8 mouse cellular contexts compared by ENCODE assay signal in genomic region chr4:141723673-141724068, GRCm38 (mm10). TPM values are rescaled to one million over a fixed set of nuclear protein-coding genes. Genes with fewer than 3 reads are reported as not detected.
DNase-seq lines count a peak whose midpoint lies in the region; ATAC-seq and TF ChIP-seq lines count a peak whose summit lies in the region.

No protein-coding gene starts in this region.

- H3K4me3 ChIP-seq in kidney, embryonic 15.5 days (replicated peaks): peak overlapping the region; percentile 96
- peak overlapping the region; percentile 96 for H3K4me3 ChIP-seq in forebrain, embryonic 14.5 days (ENCODE audit: low read depth, low read length)
- peak overlapping the region; percentile 97 for H3K4me3 ChIP-seq in liver, postnatal 0 days (ENCODE audit: low read depth, low read length)

- H3K9ac ChIP-seq in kidney, embryonic 15.5 days: peak overlapping the region; percentile 96
- peak overlapping the region; percentile 96 for H3K9ac ChIP-seq in forebrain, embryonic 14.5 days (ENCODE audit: low read length)
- H3K9ac ChIP-seq in liver, postnatal 0 days (replicated peaks): peak overlapping the region; percentile 97

- DNase-seq in kidney, adult 8-10 months: no peak
- peak; percentile 26 for DNase-seq in MN1 (ENCODE audit: low spot score)
- no peak for DNase-seq in forebrain, embryonic 14.5 days (ENCODE audit: low spot score)
- no peak for DNase-seq in liver, postnatal 0 days
- DNase-seq in gastrocnemius, postnatal 25 days: no peak
- DNase-seq in right cerebral cortex, postnatal 14 days: no peak
- DNase-seq in adrenal gland, adult 8-10 months: no peak

- TF ChIP-seq CTCF in liver, postnatal 0 days (IDR thresholded peaks at IDR 0.05; ENCODE audit: low read depth): no peak

- WGBS in kidney, embryonic 15.5 days: 10% methylated on average over 13 of the region's 13 CpGs
- WGBS in forebrain, embryonic 14.5 days: 7% methylated on average over 13 of the region's 13 CpGs
- 8% methylated on average over 13 of the region's 13 CpGs for WGBS in liver, postnatal 0 days (ENCODE audit: insufficient replicate concordance)

- peaks cover 9% of the 10 kb centered on the region; the same call in 1 of the 2 replicates for H3K36me3 ChIP-seq in kidney, embryonic 15.5 days
- 0 out of 2 replicates have a peak, but pooled peaks cover 4% of the 10 kb centered on the region for H3K36me3 ChIP-seq in forebrain, embryonic 14.5 days (ENCODE audit: control insufficient read depth, insufficient read depth, low read length)
- peaks cover 8% of the 10 kb centered on the region for H3K36me3 ChIP-seq in liver, postnatal 0 days (replicated peaks; ENCODE audit: insufficient read depth, low read length)

- peak; percentile 66 for ATAC-seq in kidney, embryonic 15.5 days (replicated peaks; ENCODE audit: low FRiP score)
- peak; percentile 63 for ATAC-seq in forebrain, embryonic 14.5 days
- peak; percentile 21; the same call in 1 of the 2 replicates for ATAC-seq in liver, postnatal 0 days

- no peaks in the 10 kb centered on the region for H3K27me3 ChIP-seq in kidney, embryonic 15.5 days
- H3K27me3 ChIP-seq in forebrain, embryonic 14.5 days (replicated peaks; ENCODE audit: control insufficient read depth, insufficient read depth, low read length): no peaks in the 10 kb centered on the region
- no peaks in the 10 kb centered on the region for H3K27me3 ChIP-seq in liver, postnatal 0 days (ENCODE audit: insufficient read depth, low read length)

- peaks cover 40% of the 10 kb centered on the region for H3K4me1 ChIP-seq in kidney, embryonic 15.5 days
- peaks cover 13% of the 10 kb centered on the region for H3K4me1 ChIP-seq in forebrain, embryonic 14.5 days (ENCODE audit: control insufficient read depth, insufficient read depth, low read length)
- peaks cover 48% of the 10 kb centered on the region for H3K4me1 ChIP-seq in liver, postnatal 0 days (ENCODE audit: insufficient read depth)

- no peaks in the 10 kb centered on the region for H3K9me3 ChIP-seq in kidney, embryonic 15.5 days (replicated peaks)
- H3K9me3 ChIP-seq in forebrain, embryonic 14.5 days (replicated peaks; ENCODE audit: control insufficient read depth, low read length): no peaks in the 10 kb centered on the region
- no peaks in the 10 kb centered on the region for H3K9me3 ChIP-seq in liver, postnatal 0 days (ENCODE audit: low read length)

- peak overlapping the region; percentile 98 for H3K27ac ChIP-seq in kidney, embryonic 15.5 days
- peak overlapping the region; percentile 91; the same call in 1 of the 2 replicates for H3K27ac ChIP-seq in forebrain, embryonic 14.5 days (ENCODE audit: low read depth, low read length)
- H3K27ac ChIP-seq in liver, postnatal 0 days (ENCODE audit: low read depth): peak overlapping the region; percentile 100

- TF ChIP-seq EP300 in liver, postnatal 0 days (IDR thresholded peaks at IDR 0.05; ENCODE audit: low read depth): no peak

- H3K4me2 ChIP-seq in kidney, embryonic 15.5 days: peak overlapping the region; percentile 80
- peak overlapping the region; percentile 91 for H3K4me2 ChIP-seq in forebrain, embryonic 14.5 days (ENCODE audit: low read length)
- peak overlapping the region; percentile 92 for H3K4me2 ChIP-seq in liver, postnatal 0 days (ENCODE audit: low read depth, low read length)

RNA-seq across cellular contexts. Expression of gene Ddi2, which starts 0.5 kb away (rescaled TPM):
- 20.3 and 21.8 TPM in 2 replicates for polyA plus RNA-seq in kidney, embryonic 15.5 days (2015; fragmentation: Nextera tagmentation; extraction: Ambion mirVana)
- 6.7 and 9.3 TPM in 2 replicates for polyA plus RNA-seq in forebrain, embryonic 14.5 days (2014; fragmentation: Nextera tagmentation; extraction: Ambion mirVana)
- 21.7 and 22.6 TPM in 2 replicates for polyA plus RNA-seq in liver, postnatal 0 days (2015; fragmentation: Nextera tagmentation; extraction: Ambion mirVana)
- total RNA-seq in gastrocnemius, postnatal 25 days (2021): 10 to 100 TPM; 34.4 to 42.4 TPM
- 10 to 100 TPM; 49.4 to 67.9 (median 54.0) TPM for total RNA-seq in adrenal gland, adult 8-10 months (2022)

RNA-seq across cellular contexts. Expression of gene Agmat, which starts 22.8 kb away (rescaled TPM):
- 1.7 and 2.4 TPM in 2 replicates for polyA plus RNA-seq in kidney, embryonic 15.5 days (2015; fragmentation: Nextera tagmentation; extraction: Ambion mirVana)
- polyA plus RNA-seq in forebrain, embryonic 14.5 days (2014; fragmentation: Nextera tagmentation; extraction: Ambion mirVana): not detected in 2 replicates
- polyA plus RNA-seq in liver, postnatal 0 days (2015; fragmentation: Nextera tagmentation; extraction: Ambion mirVana): 101 and 105 TPM in 2 replicates
- under 1 TPM in 1 of 2 experiments, not detected in 1; 0.20 TPM for total RNA-seq in gastrocnemius, postnatal 25 days (2021)
- total RNA-seq in adrenal gland, adult 8-10 months (2022): 10 to 100 TPM in 3 of 4 experiments, 1 to 10 TPM in 1; 9.4 to 59.0 (median 32.8) TPM

RNA-seq across cellular contexts. Expression of gene Rsc1a1, which starts 38.3 kb away (rescaled TPM):
- not detected in 2 replicates for polyA plus RNA-seq in kidney, embryonic 15.5 days (2015; fragmentation: Nextera tagmentation; extraction: Ambion mirVana)
- 2.5 TPM in 1 of 2 replicates, not detected in the other for polyA plus RNA-seq in forebrain, embryonic 14.5 days (2014; fragmentation: Nextera tagmentation; extraction: Ambion mirVana)
- not detected in 2 replicates for polyA plus RNA-seq in liver, postnatal 0 days (2015; fragmentation: Nextera tagmentation; extraction: Ambion mirVana)
- 1 to 10 TPM; 1.4 to 2.3 TPM for total RNA-seq in gastrocnemius, postnatal 25 days (2021)
- total RNA-seq in adrenal gland, adult 8-10 months (2022): 1 to 10 TPM in 1 of 4 experiments, not detected in 3; 3.7 TPM

RNA-seq across cellular contexts. Expression of gene Plekhm2, which starts 59.0 kb away (rescaled TPM):
- 4.7 and 6.8 TPM in 2 replicates for polyA plus RNA-seq in kidney, embryonic 15.5 days (2015; fragmentation: Nextera tagmentation; extraction: Ambion mirVana)
- polyA plus RNA-seq in forebrain, embryonic 14.5 days (2014; fragmentation: Nextera tagmentation; extraction: Ambion mirVana): 3.6 and 3.9 TPM in 2 replicates
- 1.7 TPM in 2 replicates for polyA plus RNA-seq in liver, postnatal 0 days (2015; fragmentation: Nextera tagmentation; extraction: Ambion mirVana)
- 10 to 100 TPM; 24.3 to 32.7 TPM for total RNA-seq in gastrocnemius, postnatal 25 days (2021)
- 10 to 100 TPM; 64.3 to 87.0 (median 76.1) TPM for total RNA-seq in adrenal gland, adult 8-10 months (2022)

Comparison
In these comparisons a context has a peak if more than half of its experiments do, and no peak if none do; other contexts are left out.
1. RNA of gene Agmat, which starts 22.8 kb away (polyA plus RNA-seq): 101 to 105 TPM in liver, postnatal 0 days; 1.7 to 2.4 TPM in kidney, embryonic 15.5 days and not detected in forebrain, embryonic 14.5 days; every median in the first group is over 10 times any median in the second.
2. Peak in every context shown above with its lines, with median percentiles within 50 percentile points of each other: ATAC-seq, H3K27ac ChIP-seq, H3K4me2 ChIP-seq, H3K4me3 ChIP-seq and H3K9ac ChIP-seq.